Mouse (Mus musculus): ENCODE measurements around the gene Dus2. TPM values are rescaled to one million over a fixed set of nuclear protein-coding genes. Genes with fewer than 3 reads are reported as not detected.

The Dus2 gene
- polyA plus RNA-seq, 1 experiment from 2014 or later: 29.0 TPM

GRCm38 (mm10) chr8:106069565-106069964 is 78.4 kb downstream of the Dus2 start:
- H3K4me3 ChIP-seq: no peak overlapping the region
- no peak for ATAC-seq (replicated peaks)
- WGBS: 72% methylated on average over 1 of the region's 1 CpGs

GRCm38 (mm10) chr8:106072113-106072512 is 81.0 kb downstream of the Dus2 start:
- Histone ChIP-seq H3K36me3 (replicated peaks) (no peaks in the 10 kb centered on the region), H3K9me3 (no peaks in the 10 kb centered on the region), H3K4me3 (no peak overlapping the region), H3K4me2 (no peak overlapping the region), H3K4me1 (no peaks in the 10 kb centered on the region), H3K27ac (no peak overlapping the region), H3K27me3 (replicated peaks) (no peaks in the 10 kb centered on the region), H3K9ac (no peak overlapping the region)
- ATAC-seq (replicated peaks): no peak

More at GRCm38 (mm10) chr8:106069565-106069964, 78.4 kb downstream of the Dus2 start:
- Histone ChIP-seq H3K9me3 (no peaks in the 10 kb centered on the region), H3K4me1 (no peaks in the 10 kb centered on the region), H3K27me3 (replicated peaks) (no peaks in the 10 kb centered on the region), H3K36me3 (replicated peaks) (no peaks in the 10 kb centered on the region), H3K4me2 (no peak overlapping the region), H3K9ac (no peak overlapping the region), H3K27ac (no peak overlapping the region)

- Histone ChIP-seq H3K4me1 (no peaks in the 10 kb centered on the region), H3K27ac (no peak overlapping the region), H3K4me2 (no peak overlapping the region), H3K9ac (no peak overlapping the region), H3K27me3 (replicated peaks) (no peaks in the 10 kb centered on the region), H3K4me3 (no peak overlapping the region), H3K9me3 (no peaks in the 10 kb centered on the region), H3K36me3 (replicated peaks) (no peaks in the 10 kb centered on the region)
- no peak for ATAC-seq (replicated peaks)
These were observed 83.1 kb downstream of the Dus2 start for GRCm38 (mm10) chr8:106074236-106074635.

DNA sequence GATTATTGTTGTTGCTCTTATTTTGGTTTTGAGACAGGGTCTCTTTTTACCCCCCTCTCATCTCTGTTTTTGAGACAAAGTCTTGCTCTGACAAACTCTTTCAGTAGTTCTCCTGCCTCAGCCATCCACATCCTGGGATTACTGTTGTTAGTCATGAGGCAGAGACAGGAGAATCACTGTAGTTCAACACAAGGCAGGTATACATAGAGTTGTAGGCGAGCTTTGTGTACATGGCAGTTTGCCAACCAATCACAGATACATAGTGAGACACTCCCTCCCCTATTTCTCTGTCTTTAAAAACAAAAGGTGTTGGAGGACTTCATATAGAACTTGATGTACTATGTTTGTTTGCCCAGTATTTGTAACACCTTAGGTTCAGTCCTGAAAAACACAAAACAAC is 83.5 kb downstream of the Dus2 start:
- whole genome bisulfite sequencing: 90% methylated on average over 1 of the region's 1 CpGs
- no peak overlapping the region for H3K4me2 ChIP-seq
- no peak overlapping the region for H3K4me3 ChIP-seq
- H3K27ac ChIP-seq: no peak overlapping the region
- no peaks in the 10 kb centered on the region for H3K27me3 ChIP-seq (replicated peaks)
- H3K4me1 ChIP-seq: no peaks in the 10 kb centered on the region
- no peaks in the 10 kb centered on the region for H3K9me3 ChIP-seq
- H3K9ac ChIP-seq: no peak overlapping the region
- no peak for ATAC-seq (replicated peaks)
- no peaks in the 10 kb centered on the region for H3K36me3 ChIP-seq (replicated peaks)

- WGBS: 85% methylated on average over 9 of the region's 9 CpGs
- no peak for ATAC-seq (replicated peaks)
- no peak overlapping the region for H3K9ac ChIP-seq
- H3K4me3 ChIP-seq: no peak overlapping the region
- H3K36me3 ChIP-seq (replicated peaks): no peaks in the 10 kb centered on the region
- H3K27me3 ChIP-seq (replicated peaks): no peaks in the 10 kb centered on the region
- no peaks in the 10 kb centered on the region for H3K9me3 ChIP-seq
- H3K27ac ChIP-seq: no peak overlapping the region
- H3K4me2 ChIP-seq: no peak overlapping the region
- no peaks in the 10 kb centered on the region for H3K4me1 ChIP-seq
These were observed 84.2 kb downstream of the Dus2 start for GRCm38 (mm10) chr8:106075161-106075862.

GRCm38 (mm10) chr8:106075863-106076174 is 84.7 kb downstream of the Dus2 start:
- no peak for ATAC-seq (replicated peaks)
- Histone ChIP-seq H3K4me2 (no peak overlapping the region), H3K4me3 (no peak overlapping the region), H3K36me3 (replicated peaks) (no peaks in the 10 kb centered on the region), H3K9ac (no peak overlapping the region), H3K27ac (no peak overlapping the region), H3K9me3 (no peaks in the 10 kb centered on the region), H3K4me1 (no peaks in the 10 kb centered on the region), H3K27me3 (replicated peaks) (no peaks in the 10 kb centered on the region)
- WGBS: 92% methylated on average over 5 of the region's 5 CpGs

DNA sequence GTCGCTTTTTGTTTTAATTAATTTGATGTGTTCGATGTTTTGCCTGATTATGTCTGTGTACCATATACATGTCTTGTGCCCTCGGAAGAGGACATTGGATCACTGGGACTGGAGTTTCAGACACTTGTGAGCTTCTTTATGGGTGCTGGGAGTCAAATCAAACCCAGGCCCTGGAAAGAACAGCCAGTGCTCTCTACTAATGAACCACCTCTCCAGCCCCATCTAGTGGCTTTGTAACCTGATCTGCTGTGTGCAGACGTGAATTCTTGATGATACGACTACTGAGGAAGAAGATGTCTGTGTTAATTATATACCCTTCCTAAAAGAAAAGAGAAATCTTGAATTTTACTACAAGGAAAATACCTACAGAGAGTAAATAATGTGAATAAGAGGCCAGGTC is 85.5 kb downstream of the Dus2 start:
- Histone ChIP-seq H3K36me3 (replicated peaks) (no peaks in the 10 kb centered on the region), H3K27me3 (replicated peaks) (no peaks in the 10 kb centered on the region), H3K9ac (no peak overlapping the region), H3K4me2 (no peak overlapping the region), H3K9me3 (no peaks in the 10 kb centered on the region), H3K4me3 (no peak overlapping the region), H3K27ac (no peak overlapping the region), H3K4me1 (no peaks in the 10 kb centered on the region)
- ATAC-seq (replicated peaks): no peak
- WGBS: 85% methylated on average over 5 of the region's 5 CpGs

DNA sequence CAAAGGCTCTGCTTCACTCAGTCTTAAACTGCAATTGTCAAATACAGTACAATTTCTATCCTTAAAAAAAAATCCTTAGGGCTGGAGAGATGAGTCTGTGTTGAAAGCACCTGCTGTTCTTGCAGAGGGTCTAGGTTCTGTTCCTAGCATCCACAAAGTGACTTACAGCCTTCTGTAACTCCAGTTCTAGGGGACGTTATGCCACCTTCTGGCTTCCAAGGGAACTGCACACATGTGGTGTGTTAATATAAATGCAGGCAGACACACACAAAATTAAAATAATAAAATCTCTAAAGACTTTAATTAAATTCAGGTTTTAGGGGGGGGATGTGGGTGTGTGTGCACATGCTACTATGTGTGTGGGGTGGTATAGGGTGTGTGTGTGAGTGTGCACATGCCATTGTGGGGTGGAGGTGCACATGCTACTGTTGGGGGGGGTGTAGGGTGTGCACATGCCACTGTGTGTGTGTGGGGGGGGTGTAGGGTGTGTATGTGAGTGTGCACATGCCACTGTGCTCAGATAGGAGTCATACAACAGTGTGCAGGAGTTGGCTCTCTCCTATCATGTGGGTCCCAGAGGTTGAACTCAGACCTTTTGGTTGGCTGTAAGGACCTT is 86.4 kb downstream of the Dus2 start:
- Histone ChIP-seq H3K9me3 (no peaks in the 10 kb centered on the region), H3K27me3 (replicated peaks) (no peaks in the 10 kb centered on the region), H3K27ac (no peak overlapping the region), H3K36me3 (replicated peaks) (no peaks in the 10 kb centered on the region), H3K4me2 (no peak overlapping the region), H3K4me1 (no peaks in the 10 kb centered on the region), H3K9ac (no peak overlapping the region), H3K4me3 (no peak overlapping the region)
- WGBS: 91% methylated on average over 1 of the region's 1 CpGs
- no peak for ATAC-seq (replicated peaks)

DNA sequence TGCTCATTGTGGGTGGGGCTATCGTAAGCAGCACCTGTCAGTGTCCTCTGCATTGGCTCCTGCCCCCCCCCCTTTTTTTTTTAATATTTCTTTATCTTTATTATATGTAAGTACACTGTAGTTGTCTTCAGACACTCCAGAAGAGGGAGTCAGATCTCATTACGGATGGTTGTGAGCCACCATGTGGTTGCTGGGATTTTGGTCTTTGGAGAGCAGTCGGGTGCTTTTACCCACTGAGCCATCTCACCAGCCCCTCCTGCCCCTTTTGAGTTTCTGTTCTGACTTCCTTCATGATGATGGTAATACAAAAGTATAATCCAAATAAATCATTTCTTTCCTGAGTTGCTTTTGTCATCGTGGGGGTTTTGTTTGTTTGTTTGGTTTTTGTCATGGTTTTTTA is 111.2 kb downstream of the Dus2 start:
- no peak overlapping the region for H3K4me2 ChIP-seq
- H3K4me3 ChIP-seq: no peak overlapping the region
- H3K9ac ChIP-seq: no peak overlapping the region
- no peaks in the 10 kb centered on the region for H3K9me3 ChIP-seq
- WGBS: 93% methylated on average over 4 of the region's 4 CpGs
- H3K36me3 ChIP-seq (replicated peaks): peaks cover 6% of the 10 kb centered on the region; the same call in 1 of the 2 replicates
- no peaks in the 10 kb centered on the region for H3K4me1 ChIP-seq
- H3K27me3 ChIP-seq (replicated peaks): no peaks in the 10 kb centered on the region
- no peak overlapping the region for H3K27ac ChIP-seq
- ATAC-seq (replicated peaks): no peak

Small RNA genes lying within 50 kb of the gene (microRNA-seq; reads per million reads assigned to microRNA genes)
- not detected for gene Mir7074

Other genes starting within 250 kb of the Dus2 start
- gene Gfod2, start 232.7 kb upstream of the Dus2 start, polyA plus RNA-seq (2015; fragmentation: Nextera tagmentation; extraction: Ambion mirVana): 90.3 and 100 TPM in 2 replicates
- 11.8 and 13.6 TPM in 2 replicates for gene Ranbp10, start 164.0 kb upstream of the Dus2 start, polyA plus RNA-seq (2015; fragmentation: Nextera tagmentation; extraction: Ambion mirVana)
- gene Tsnaxip1, start 163.6 kb upstream of the Dus2 start, polyA plus RNA-seq (2015; fragmentation: Nextera tagmentation; extraction: Ambion mirVana): 0.64 and 1.0 TPM in 2 replicates
- gene Cenpt, start 138.1 kb upstream of the Dus2 start, polyA plus RNA-seq (2015; fragmentation: Nextera tagmentation; extraction: Ambion mirVana): 55.2 and 58.7 TPM in 2 replicates
- gene Thap11, start 136.2 kb upstream of the Dus2 start, polyA plus RNA-seq (2015; fragmentation: Nextera tagmentation; extraction: Ambion mirVana): 56.2 and 58.6 TPM in 2 replicates
- gene Nutf2, start 130.8 kb upstream of the Dus2 start, polyA plus RNA-seq (2015; fragmentation: Nextera tagmentation; extraction: Ambion mirVana): 148 and 152 TPM in 2 replicates
- 52.9 and 61.9 TPM in 2 replicates for gene Edc4, start 110.5 kb upstream of the Dus2 start, polyA plus RNA-seq (2015; fragmentation: Nextera tagmentation; extraction: Ambion mirVana)
- 0.30 TPM in 1 of 2 replicates, not detected in the other for gene Nrn1l, start 97.8 kb upstream of the Dus2 start, polyA plus RNA-seq (2015; fragmentation: Nextera tagmentation; extraction: Ambion mirVana)
- 11.6 and 13.7 TPM in 2 replicates for gene Pskh1, start 90.9 kb upstream of the Dus2 start, polyA plus RNA-seq (2015; fragmentation: Nextera tagmentation; extraction: Ambion mirVana)
- 5.4 and 5.5 TPM in 2 replicates for gene Ctrl, start 57.5 kb upstream of the Dus2 start, polyA plus RNA-seq (2015; fragmentation: Nextera tagmentation; extraction: Ambion mirVana)
- 64.3 and 65.3 TPM in 2 replicates for gene Psmb10, start 52.9 kb upstream of the Dus2 start, polyA plus RNA-seq (2015; fragmentation: Nextera tagmentation; extraction: Ambion mirVana)
- 1.6 and 2.0 TPM in 2 replicates for gene Lcat, start 48.0 kb upstream of the Dus2 start, polyA plus RNA-seq (2015; fragmentation: Nextera tagmentation; extraction: Ambion mirVana)
- gene Slc12a4, start 25.2 kb upstream of the Dus2 start, polyA plus RNA-seq (2015; fragmentation: Nextera tagmentation; extraction: Ambion mirVana): 7.5 and 9.1 TPM in 2 replicates
- gene Dpep3, start 11.9 kb upstream of the Dus2 start, polyA plus RNA-seq (2015; fragmentation: Nextera tagmentation; extraction: Ambion mirVana): not detected in 2 replicates
- 0.21 and 0.26 TPM in 2 replicates for gene Dpep2nb, start 14.6 kb downstream of the Dus2 start, polyA plus RNA-seq (2015; fragmentation: Nextera tagmentation; extraction: Ambion mirVana)
- gene Ddx28, start 20.5 kb downstream of the Dus2 start, polyA plus RNA-seq (2015; fragmentation: Nextera tagmentation; extraction: Ambion mirVana): 22.9 and 23.8 TPM in 2 replicates
- 3.7 and 3.8 TPM in 2 replicates for gene Nfatc3, start 67.5 kb downstream of the Dus2 start, polyA plus RNA-seq (2015; fragmentation: Nextera tagmentation; extraction: Ambion mirVana)
- gene Esrp2, start 145.6 kb downstream of the Dus2 start, polyA plus RNA-seq (2015; fragmentation: Nextera tagmentation; extraction: Ambion mirVana): 0.37 and 0.38 TPM in 2 replicates
- 23.3 and 24.3 TPM in 2 replicates for gene Pla2g15, start 159.1 kb downstream of the Dus2 start, polyA plus RNA-seq (2015; fragmentation: Nextera tagmentation; extraction: Ambion mirVana)
- gene Slc7a6, start 177.5 kb downstream of the Dus2 start, polyA plus RNA-seq (2015; fragmentation: Nextera tagmentation; extraction: Ambion mirVana): 62.7 and 65.0 TPM in 2 replicates
- 35.2 and 36.2 TPM in 2 replicates for gene Slc7a6os, start 219.6 kb downstream of the Dus2 start, polyA plus RNA-seq (2015; fragmentation: Nextera tagmentation; extraction: Ambion mirVana)
- 63.4 and 64.4 TPM in 2 replicates for gene Prmt7, start 219.6 kb downstream of the Dus2 start, polyA plus RNA-seq (2015; fragmentation: Nextera tagmentation; extraction: Ambion mirVana)

All from midbrain, embryonic 15.5 days (tissue).